Mouse (Mus musculus): Measurements from ENCODE around the gene 2310022A10Rik. TPM values are rescaled to one million over a fixed set of nuclear protein-coding genes. Genes with fewer than 3 reads are reported as not detected.

Gene 2310022A10Rik
- total and polyA plus RNA-seq, 3 experiments = 7.2 to 30.7 (median 7.8) TPM

- Histone ChIP-seq H3K27me3 (replicated peaks) (no peaks in the 10 kb centered on the region), H3K27ac (ENCODE audit: insufficient read depth, low read depth) (no peak overlapping the region), H3K9ac (ENCODE audit: insufficient read depth, low read depth) (no peak overlapping the region), H3K4me2 (ENCODE audit: insufficient read depth, low read depth, poor library complexity, severe bottlenecking) (no peak overlapping the region), H3K36me3 (replicated peaks in 1 of 2; ENCODE audit: control insufficient read depth in 1 of 2, insufficient read depth in 1 of 2, low read length in 1 of 2) (peaks cover 5 to 31% of the 10 kb centered on the region in 2 experiments), H3K9me3 (replicated peaks; ENCODE audit: low read length) (no peaks in the 10 kb centered on the region), H3K4me1 (ENCODE audit: control insufficient read depth in 1 of 2, insufficient read depth in 2 of 2) (peaks cover 0 to 18% of the 10 kb centered on the region in 2 experiments; a peak in 2 of 4 replicates), H3K79me2 (replicated peaks; ENCODE audit: control insufficient read depth, extremely low read depth, insufficient read depth, poor library complexity, severe bottlenecking) (no peaks in the 10 kb centered on the region), H3K4me3 (replicated peaks in 1 of 3; ENCODE audit: low read depth in 2 of 3, low read length in 2 of 3, poor library complexity in 1 of 3) (no peak overlapping the region)
- in situ Hi-C loops (cut with MboI; ENCODE audit: low pct_ligation_motif_present, low pct_unique_long_range_greater_than_20kb, low sequenced_read_pairs) = no loop called here
- dilution Hi-C loops (cut with MboI; ENCODE audit: extremely low pct_ligation_motif_present, extremely low pct_unique_long_range_greater_than_20kb, low sequenced_read_pairs) = no loop called here
- TF ChIP-seq UBTF (IDR thresholded peaks at IDR 0.05; ENCODE audit: low read depth, low read length) (no peak), KAT2A (IDR thresholded peaks at IDR 0.05; ENCODE audit: insufficient replicate concordance, low read length) (no peak), RAD21 (IDR thresholded peaks at IDR 0.05; ENCODE audit: low read depth, low read length) (no peak), IRF4 (IDR thresholded peaks at IDR 0.05; ENCODE audit: low read depth, low read length) (no peak), SIN3A (IDR thresholded peaks at IDR 0.05; ENCODE audit: low read length) (no peak), GABPA (IDR thresholded peaks at IDR 0.05; ENCODE audit: insufficient replicate concordance, low read depth, low read length) (no peak), CHD1 (IDR thresholded peaks at IDR 0.05; ENCODE audit: low read depth, low read length) (no peak), POLR2A (IDR thresholded peaks at IDR 0.05; ENCODE audit: low read depth, low read length) (no peak), SMC3 (IDR thresholded peaks at IDR 0.05; ENCODE audit: low read depth, low read length) (no peak), ZMIZ1 (IDR thresholded peaks at IDR 0.05; ENCODE audit: low read depth, low read length) (no peak), ZNF384 (IDR thresholded peaks at IDR 0.05; ENCODE audit: low read depth, low read length) (no peak), HCFC1 (IDR thresholded peaks at IDR 0.05; ENCODE audit: low read depth, low read length) (no peak)
- DNase-seq (ENCODE audit: extremely low read depth) = no peak
Observed at GRCm38 (mm10) chr7:27540935-27541334, 12.1 kb upstream of the 2310022A10Rik start.

GRCm38 (mm10) chr7:27541431-27541830 lies 11.6 kb upstream of the 2310022A10Rik start:
- TF ChIP-seq MYC (IDR thresholded peaks at IDR 0.05; ENCODE audit: low read depth, low read length) = no peak
- no peak for TF ChIP-seq MAZ (IDR thresholded peaks at IDR 0.05; ENCODE audit: low read depth, low read length)
- TF ChIP-seq ELF1 (IDR thresholded peaks at IDR 0.05; ENCODE audit: low read depth, low read length) = no peak
- TF ChIP-seq BHLHE40 (IDR thresholded peaks at IDR 0.05; ENCODE audit: low read depth, low read length) = no peak
- TF ChIP-seq ZNF384 (IDR thresholded peaks at IDR 0.05; ENCODE audit: low read depth, low read length) = no peak
- TF ChIP-seq SIN3A (IDR thresholded peaks at IDR 0.05; ENCODE audit: low read length) = no peak
- no peak for TF ChIP-seq HCFC1 (IDR thresholded peaks at IDR 0.05; ENCODE audit: low read depth, low read length)
- TF ChIP-seq RAD21 (IDR thresholded peaks at IDR 0.05; ENCODE audit: low read depth, low read length) = no peak
- no peak for TF ChIP-seq E2F4 (IDR thresholded peaks at IDR 0.05; ENCODE audit: insufficient replicate concordance, low read depth, low read length)
- Histone ChIP-seq H3K4me2 (ENCODE audit: insufficient read depth, low read depth, poor library complexity, severe bottlenecking) (no peak overlapping the region), H3K9ac (ENCODE audit: insufficient read depth, low read depth) (no peak overlapping the region), H3K27ac (ENCODE audit: insufficient read depth, low read depth) (no peak overlapping the region), H3K36me3 (replicated peaks in 1 of 2; ENCODE audit: control insufficient read depth in 1 of 2, insufficient read depth in 1 of 2, low read length in 1 of 2) (peaks cover under 1 to 26% of the 10 kb centered on the region in 2 experiments), H3K27me3 (replicated peaks) (no peaks in the 10 kb centered on the region), H3K79me2 (replicated peaks; ENCODE audit: control insufficient read depth, extremely low read depth, insufficient read depth, poor library complexity, severe bottlenecking) (no peaks in the 10 kb centered on the region), H3K9me3 (replicated peaks; ENCODE audit: low read length) (no peaks in the 10 kb centered on the region), H3K4me1 (ENCODE audit: control insufficient read depth in 1 of 2, insufficient read depth in 2 of 2) (peaks cover 0 to 18% of the 10 kb centered on the region in 2 experiments; a peak in 2 of 4 replicates), H3K4me3 (replicated peaks in 1 of 3; ENCODE audit: low read depth in 2 of 3, low read length in 2 of 3, poor library complexity in 1 of 3) (no peak overlapping the region)
- in situ Hi-C loops (cut with MboI; ENCODE audit: low pct_ligation_motif_present, low pct_unique_long_range_greater_than_20kb, low sequenced_read_pairs) (no loop called here), dilution Hi-C loops (cut with MboI; ENCODE audit: extremely low pct_ligation_motif_present, extremely low pct_unique_long_range_greater_than_20kb, low sequenced_read_pairs) (no loop called here)
- no peak for DNase-seq (ENCODE audit: extremely low read depth)

Data from CH12.LX (cell line).